Mouse (Mus musculus) lung, adult 18-20 months (tissue): ENCODE data around the gene Gfer.
"Not testable (repeated sequence)": the region's sequence is repeated elsewhere in the genome, so short reads cannot be mapped to it uniquely, and the experiment has no call there.

Experiments used
- DNase-seq, 2 experiments: peaks; one replicate each; pipeline ENCODE4 v3.0.0; 2022; ENCODE audit warnings: mixed read lengths in 2 of 2

The Gfer gene

DNA sequence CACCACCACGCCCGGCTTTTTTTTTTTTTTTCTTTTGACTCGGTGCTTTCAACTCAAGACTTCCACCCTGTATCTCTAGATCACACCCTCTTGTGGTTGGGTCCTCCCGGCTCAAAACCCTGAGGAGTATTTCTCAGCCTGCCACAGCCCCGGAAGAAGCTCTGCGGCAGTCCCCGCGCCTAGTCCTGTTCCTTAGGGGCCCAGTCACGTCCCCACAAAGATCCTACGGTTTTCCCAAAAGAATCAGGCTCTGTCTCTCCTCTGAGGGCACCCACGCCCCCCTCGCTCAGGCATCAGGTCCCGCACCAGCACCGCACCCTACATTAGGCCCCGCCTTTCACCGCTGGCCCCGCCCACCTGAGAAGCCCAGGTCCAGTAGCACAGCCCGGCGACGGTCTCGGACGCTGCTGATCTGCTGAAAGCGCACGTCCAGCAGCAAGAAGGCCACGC is 8.8 kb downstream of the Gfer start:
- peak; percentile 72 to 75 for DNase-seq

DNA sequence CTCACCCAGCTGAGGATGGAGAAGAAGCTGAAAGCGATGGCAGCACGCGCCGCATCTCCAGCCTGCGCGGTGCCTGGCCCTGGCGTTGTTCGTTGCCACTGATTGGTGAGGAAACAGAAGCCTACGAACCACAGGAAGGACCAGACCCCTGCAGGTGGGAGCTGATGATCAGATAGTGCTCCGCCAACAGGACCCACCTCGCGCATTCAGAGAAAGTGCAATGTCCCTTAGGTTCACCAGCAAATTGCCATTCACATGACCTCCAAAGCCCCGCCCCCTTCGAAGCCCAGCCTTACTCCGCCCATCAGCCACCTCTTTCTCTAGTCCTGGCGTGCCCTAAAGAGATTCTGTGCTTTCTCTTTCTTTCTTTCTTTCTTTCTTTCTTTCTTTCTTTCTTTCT is 9.4 kb downstream of the Gfer start:
- DNase-seq: peak; percentile 52 to 56

DNA sequence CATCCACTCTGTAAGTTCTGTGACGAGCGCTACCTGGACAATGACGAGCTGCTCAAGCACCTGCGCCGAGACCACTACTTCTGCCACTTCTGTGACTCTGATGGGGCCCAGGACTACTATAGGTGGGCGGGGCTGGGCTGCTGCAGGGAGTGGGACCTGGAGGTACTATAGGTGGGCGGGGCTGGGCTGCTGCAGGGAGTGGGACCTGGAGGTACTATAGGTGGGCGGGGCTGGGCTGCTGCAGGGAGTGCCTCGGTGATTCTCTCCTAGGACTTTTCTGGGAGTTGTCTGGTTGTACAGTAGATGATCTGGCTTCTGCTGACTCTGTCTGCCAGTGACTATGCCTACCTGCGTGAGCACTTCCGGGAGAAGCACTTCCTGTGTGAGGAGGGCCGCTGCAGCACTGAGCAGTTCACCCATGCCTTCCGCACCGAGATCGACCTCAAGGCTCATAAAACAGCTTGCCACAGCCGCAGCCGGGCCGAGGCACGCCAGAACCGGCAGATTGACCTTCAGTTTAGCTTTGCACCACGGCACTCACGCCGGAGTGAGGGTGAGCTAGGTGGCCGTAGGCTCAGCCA is 18.4 kb downstream of the Gfer start:
- DNase-seq: no peak

DNA sequence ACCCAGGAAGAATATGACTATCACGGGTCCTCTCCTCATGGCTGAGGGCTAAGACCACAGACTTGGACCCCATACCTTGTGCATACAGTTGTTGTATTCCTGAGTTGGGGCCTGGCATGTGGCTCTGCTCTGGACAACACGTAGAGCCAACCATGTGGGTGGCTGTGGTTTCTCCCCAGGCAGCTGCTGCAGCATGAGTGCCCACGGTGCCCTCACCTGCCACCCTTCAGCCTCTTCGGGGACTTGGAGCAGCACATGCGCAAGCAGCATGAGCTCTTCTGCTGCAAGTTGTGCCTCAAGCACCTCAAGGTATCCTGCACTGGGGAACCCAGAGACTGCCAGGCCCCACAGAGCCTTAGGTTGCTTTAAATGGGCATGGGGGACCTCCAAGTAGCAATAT is 19.1 kb downstream of the Gfer start:
- DNase-seq: no peak

DNA sequence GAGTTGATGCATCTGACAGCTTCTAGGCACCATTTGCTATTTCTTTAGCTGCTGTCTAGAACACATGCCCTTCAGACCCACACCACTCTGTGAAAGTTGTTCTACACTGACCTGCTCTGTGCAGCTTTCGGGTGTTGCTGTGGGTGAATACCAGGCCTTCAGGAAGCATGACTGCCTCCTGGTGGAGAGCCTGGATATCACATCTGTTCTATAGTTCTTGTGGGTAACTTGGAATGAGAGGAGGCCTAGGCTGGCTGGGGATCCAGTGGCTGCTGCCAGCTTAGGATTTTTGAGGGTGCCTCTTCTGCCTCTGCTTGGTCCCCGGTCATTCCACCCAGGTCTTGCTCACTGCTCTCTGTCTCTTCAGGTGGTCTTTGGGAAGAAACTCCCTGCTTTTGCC is 19.8 kb downstream of the Gfer start:
- peak; percentile 52 to 74 for DNase-seq

DNA sequence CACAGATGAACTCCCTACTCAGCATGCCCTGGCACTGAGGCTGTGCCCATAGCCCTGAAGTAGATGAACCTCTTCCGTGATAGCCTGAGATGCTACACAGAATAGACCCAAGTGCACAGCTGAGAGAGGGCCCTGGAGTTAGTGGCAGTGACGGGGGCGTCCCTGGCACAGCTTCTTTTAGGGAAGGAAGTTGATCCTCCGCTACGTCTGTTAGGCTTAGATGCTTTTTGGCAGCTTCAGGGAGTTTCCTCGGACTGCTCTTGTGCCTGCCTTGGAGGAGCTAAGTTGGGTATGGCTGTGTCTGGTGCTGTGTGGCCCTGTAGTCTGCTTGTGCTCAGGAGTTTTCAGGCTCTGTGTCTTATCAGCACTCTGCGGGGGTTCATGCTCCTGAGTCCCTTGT is 21.7 kb downstream of the Gfer start:
- no peak for DNase-seq

DNA sequence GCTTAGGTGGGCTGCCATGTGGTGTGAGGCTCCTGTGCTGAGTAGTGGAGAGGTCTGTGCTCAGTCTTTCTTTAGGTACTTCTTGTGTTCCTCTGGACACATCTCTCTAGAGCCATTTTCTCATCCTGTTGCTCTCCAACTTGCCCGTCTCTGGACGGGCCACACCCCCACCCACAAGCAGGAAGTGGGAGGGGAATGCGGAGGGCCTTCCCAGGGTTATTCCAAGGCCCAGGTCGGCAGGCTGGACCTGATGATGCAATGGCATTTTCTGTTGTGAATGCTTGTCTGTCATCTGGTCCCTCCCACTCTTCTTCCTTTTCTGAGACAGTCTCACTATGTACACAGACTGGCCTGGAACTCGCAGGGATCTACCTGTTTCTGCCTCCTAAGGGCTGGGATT is 23.8 kb downstream of the Gfer start:
- DNase-seq: peak; percentile 79 to 88

DNA sequence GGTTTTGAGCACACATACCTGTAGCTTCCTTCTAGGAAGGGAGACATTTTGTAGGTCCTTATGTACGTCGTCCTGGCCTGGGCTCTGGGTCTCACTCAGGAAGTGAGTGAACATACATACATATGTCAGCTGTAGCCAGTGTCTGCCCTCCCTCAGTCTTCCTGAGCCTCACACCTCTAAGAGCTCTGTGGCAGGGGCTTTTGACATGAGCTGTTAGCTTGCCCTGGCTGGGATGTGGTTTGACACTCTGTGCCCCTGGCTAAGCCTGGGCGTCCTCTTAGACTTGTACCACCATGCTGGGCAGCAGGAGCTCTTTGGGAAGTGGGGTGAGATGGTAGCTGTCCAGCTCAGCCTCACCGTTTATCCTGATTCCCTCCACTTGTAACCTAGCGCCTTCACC is 24.6 kb downstream of the Gfer start:
- DNase-seq: no peak

DNA sequence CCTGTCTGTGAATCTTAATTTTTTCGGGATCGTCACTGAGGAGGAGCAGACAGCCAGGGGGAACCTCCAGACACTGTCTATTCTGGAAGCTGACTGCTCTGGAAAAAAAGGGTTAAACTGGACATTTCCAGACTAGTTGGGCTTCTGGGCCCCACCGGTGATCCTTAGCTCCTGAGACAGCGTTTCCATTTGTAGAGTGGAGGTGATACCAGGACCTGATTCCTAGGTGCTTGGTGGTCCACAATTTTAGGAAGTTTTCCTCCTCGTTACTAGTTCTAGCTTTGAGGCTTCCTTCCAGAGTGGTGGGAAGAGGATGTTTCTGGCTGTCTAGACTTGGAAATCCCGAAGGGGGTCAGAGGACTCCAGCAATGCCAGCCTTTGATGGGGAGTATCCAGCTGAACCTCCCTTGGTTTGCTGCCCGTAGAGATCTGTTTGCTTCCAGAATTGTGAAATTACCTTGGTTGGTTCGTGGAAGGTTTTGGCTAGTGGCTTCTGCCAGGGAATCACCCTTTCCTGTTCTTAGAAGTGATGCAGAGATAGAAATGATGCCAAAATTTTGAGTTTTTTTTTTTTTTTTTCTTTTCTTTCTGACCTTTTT is 25.6 kb downstream of the Gfer start:
- DNase-seq: no peak

DNA sequence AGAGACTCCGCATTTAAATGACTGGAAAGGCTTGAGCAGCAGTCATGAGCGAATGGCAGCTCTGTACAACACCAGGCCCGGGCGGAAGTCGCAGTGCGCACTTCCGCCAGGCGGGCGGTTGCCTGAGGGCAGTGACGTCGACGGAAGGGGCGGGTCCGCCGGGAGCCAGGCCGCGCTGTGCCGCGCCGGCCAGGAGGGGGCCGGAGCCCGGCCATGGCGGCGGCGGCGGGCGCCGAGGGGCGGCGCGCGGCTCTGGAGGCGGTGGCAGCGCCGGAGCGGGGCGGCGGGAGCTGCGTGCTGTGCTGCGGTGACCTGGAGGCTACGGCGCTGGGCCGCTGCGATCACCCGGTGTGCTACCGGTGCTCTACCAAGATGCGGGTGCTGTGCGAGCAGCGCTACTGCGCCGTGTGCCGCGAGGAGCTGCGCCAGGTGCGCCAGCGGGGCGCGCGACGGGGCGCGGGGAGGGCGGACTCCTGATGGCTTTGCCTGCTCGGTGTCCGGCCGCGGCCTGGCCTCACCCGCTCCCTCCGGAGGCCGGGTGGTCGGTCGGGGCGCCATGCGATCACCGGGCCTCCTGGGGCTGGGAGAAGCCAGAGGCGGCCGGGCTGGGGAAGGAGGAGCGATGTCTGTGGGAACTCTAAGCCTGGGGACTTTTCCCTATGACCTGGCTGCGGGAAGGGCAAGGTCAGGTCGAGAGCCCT is 26.3 kb downstream of the Gfer start, which contains the start of gene Zfp598:
Zfp598 (plus strand) TSS at position 143 of the 701 bp plus-strand sequence.
- peak; percentile 93 to 95 for DNase-seq

DNA sequence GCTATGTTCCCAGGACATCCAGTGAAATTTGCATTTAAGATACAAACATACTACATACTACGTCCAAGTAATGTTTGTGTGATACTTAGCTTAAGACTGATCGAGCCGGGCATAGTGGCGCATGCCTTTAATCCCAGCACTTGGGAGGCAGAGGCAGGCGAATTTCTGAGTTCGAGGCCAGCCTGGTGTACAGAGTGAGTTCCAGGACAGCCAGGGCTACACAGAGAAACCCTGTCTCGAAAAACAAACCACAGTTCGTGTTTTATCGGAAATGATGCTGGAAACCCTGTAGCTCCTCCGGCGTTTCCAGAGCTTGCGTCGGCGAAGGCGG is 26.8 kb downstream of the Gfer start:
- not testable (repeated sequence) for DNase-seq

DNA sequence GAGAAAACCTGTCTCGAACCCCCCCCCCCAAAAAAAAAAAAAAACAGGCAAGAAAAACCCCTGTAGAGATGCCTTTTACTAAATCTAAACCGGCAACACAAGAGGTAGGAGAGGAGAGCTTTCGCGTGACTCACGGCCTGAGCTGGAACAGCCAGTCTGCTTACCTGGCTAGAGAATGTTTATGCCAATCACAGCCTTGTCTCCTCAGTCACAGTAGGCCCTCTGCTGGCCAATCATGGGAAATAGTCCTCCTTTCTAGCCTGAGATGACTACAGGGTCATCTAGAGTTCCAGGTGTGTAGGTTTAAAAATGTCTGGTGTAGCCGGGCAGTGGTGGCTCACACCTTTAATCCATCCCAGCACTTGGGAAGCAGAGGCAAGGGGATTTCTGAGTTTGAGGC is 28.5 kb downstream of the Gfer start:
- DNase-seq: peak; percentile 83 to 88

DNA sequence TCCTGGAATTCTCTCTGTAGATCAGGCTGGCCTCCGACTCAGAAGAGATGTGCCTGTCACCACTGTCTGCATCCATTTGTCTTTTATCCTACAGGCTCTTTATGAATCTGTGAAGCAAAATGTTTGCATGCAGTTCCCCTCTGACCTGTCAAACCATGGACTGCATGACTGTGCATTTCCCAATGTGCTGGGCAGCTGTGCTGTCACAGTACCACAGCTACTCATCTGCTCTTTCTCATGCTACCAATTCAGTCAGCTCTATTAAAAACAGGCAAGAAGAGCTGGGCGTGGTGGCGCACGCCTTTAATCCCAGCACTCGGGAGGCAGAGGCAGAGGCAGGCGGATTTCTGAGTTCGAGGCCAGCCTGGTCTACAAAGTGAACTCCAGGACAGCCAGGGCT is 28.9 kb downstream of the Gfer start:
- DNase-seq: not testable (repeated sequence)

DNA sequence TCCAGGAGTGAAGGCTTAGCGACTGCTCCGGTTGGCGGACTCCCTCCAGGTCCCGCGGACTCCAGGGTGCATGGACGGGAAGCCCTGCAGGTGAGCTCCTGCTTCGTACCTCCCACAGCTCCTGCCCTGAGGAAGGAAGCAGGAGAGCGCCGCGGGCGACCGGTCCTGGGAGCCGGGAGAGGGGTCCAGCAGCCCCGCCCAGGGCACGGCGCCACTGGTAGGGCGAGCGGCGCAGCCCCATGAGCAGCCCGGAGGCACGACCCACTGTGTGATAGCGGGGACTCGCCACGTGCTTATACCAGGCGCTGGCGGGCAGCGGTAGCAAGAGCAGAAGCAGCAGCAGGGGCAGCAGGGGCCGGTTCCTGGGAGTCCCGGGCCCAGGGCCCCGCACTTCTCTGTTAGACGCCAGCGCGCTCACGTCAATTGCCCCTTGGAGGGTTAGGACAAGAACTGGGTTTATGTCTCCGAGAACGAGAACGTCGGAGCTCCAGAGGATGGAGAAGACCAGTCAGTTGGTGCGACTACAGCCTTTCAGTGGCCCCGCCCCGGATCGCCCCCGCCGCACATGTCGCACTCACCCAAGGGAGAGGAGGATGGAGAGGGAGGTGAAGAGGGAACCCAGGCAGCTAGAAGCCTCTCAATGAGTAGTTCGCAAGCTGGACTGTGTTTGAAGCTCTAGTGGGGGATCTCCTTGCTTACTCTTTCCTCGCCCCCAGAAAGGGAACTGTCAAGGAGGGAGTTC is 37.8 kb downstream of the Gfer start, which contains the start of gene Npw:
Npw (minus strand) TSS at position 441 of the 742 bp plus-strand sequence.
- peak; percentile 51 to 52 for DNase-seq

DNA sequence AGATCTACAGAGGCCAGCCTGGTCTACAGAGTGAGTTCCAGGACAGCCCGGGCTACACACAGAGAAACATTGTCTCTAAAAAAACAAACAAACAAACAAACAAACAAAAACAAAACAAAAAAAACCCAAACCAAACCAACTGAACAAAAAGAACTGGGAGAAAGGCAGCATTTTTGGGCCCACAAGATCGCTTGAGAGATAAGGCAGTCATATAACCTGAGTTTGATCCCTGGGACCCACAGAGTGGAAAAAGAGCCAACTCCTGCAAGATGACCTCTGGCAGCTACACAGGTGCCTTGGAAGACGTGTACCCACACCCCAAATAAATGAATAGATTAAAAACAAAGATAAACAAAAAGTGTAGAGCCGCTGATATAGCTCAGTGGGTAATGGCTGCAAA is 41.0 kb downstream of the Gfer start:
- DNase-seq: no peak

DNA sequence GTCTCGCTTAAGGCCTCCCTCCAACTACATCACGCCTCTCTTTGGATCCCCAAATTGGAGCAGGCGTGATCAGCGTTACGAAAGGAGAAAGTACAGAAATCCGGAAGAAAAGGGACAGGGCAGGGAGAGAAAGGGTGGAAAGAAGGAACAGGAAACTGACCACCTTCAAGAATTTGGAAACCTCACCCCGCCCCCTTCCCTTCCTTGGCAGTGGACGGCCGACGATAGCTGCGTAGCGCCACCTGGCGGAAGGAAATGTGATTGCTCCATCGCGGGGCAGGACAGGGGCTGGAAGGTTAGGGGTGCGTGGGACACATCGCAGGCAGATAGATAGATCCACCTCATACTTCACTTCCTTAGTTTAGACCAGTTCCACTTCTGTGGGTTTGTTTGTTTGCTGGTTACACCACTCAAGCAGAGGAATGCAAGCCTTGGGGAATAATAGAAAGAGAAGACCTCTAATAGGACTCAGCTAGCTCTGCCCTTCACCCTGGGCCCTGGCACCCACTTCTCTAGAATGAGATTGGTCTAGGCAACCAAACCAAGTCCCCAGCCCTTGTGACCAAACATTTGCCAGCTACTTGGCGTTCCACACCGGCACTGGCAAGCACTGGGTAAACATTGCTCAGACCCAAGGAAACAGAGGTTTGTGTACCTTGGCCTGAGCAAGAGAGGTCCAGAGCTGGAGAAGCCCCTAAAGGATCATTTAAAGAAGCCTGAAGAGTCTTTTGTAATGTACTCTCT is 41.8 kb downstream of the Gfer start:
- peak; percentile 91 to 93 for DNase-seq

DNA sequence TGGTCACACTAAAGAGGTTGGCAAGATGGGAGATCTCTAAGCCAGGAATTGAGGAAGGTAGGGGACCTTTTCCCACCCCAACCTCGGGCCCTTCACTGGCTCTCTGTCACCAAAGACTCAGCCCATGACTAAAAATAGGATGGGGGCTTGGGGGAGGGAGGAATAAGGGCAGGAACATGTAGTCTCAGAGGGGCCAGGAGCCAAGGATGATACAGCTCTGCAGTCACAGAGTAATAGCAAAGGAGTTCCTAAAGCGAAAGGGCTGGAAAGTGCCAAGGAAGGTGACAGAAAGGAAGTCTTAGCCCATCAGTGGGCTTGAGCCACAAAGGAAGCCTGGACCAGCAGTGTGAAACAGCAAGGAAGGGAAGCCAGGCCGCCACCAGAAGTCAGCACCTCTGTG is 44.1 kb downstream of the Gfer start:
- DNase-seq: no peak

DNA sequence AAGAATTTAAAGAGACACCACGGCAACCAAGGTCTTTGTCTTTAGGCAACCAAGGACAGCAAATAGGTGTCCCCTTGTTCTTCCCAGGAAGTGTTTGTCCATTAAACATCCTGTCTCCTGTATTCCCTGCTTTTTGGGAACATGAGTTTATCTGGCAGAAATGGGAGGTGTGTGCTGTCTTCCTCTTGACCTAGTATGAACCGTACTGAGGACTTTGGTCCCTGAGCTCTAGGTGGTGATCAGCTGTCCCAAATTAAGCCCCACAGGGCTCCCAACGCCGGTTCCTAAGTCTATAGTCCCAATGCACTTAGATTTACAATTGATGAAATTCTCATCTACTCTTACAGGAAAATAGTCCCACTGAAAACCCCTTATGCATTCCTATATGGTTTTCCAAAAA is 45.2 kb downstream of the Gfer start:
- DNase-seq: no peak

DNA sequence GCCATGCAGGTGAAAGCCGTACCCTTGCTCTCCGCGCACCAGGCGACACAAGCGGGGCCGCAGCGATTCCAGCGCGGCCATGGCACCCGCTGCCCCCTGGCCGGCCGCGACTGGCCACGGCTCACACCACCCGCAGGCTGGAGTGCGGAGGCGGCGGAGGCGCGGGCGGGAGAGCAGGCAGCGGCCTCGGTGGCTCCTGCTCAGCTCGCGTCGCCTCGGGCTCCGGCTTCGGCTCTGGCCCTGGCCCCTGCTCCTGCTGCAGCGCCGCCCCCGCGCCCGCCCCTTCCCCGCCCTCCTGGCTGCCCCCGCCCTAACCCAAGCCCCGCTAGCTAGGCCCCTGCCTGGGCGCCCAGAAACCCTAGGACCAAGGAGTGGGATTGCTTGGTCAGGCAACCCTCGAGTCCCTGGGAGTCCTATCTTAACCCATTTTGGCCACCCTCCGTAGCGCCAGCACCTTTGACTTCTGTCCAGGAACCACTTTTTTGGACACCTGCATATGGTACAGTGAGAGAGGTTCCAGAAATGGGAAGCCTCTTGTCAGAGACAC is 45.8 kb downstream of the Gfer start, which contains the start of gene Slc9a3r2:
Slc9a3r2 (minus strand) TSS at position 258 of the 547 bp plus-strand sequence.
- peak; percentile 59 to 62 for DNase-seq

DNA sequence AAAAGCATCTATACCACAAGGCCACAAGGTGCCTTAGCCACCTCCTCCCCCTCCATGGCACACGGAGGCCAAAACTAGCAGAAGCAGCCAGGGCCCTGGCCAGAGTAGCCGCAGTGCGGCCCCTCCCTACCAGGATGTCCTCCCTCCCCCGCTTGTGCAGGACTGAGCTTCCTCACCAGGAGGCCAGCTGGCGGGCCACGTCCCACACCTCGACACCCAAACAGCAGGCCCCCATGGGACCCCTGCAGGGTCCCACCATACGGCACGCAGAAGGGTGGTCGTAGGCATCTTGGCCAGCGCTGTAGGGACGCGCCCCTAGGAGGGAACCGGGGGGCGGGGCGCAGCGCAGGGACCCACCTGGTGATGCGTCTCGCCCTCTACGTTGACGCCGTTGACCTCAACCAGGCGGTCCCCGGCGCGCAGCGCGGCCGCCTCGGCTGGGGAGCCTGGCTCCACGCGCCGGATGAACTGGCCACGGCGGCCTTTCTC is 46.3 kb downstream of the Gfer start:
- DNase-seq: peak; percentile 74 to 79

DNA sequence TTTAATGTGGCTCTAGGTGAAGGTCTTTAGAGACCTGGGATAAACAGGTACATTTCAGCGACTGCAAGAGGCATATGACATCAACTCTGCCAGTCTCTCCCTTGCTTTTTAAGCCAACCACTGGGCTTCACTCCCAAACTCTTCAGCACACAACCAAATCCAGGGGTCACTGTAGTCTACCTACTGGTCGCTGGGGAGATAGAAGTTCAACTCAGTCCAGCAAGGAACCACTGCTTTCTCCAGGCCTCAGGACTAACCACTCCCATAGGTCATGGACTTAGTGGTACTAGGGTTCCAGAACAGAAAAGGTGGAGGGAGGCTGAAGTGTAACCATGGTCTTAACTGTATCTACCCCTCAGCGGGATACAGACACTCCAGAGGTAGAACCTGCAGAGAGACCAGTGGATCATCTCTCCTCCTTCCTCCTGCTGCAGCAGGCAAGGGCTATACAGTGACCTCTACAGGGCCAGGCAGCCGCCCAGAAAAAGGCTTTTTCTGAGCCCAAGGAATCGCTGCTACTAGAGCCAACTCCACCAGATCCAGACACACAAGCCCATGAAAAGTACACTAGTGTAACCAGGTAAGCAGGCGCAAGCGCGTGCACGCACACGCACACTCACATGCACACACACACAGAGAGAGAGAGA is 47.1 kb downstream of the Gfer start:
- DNase-seq: no peak

DNA sequence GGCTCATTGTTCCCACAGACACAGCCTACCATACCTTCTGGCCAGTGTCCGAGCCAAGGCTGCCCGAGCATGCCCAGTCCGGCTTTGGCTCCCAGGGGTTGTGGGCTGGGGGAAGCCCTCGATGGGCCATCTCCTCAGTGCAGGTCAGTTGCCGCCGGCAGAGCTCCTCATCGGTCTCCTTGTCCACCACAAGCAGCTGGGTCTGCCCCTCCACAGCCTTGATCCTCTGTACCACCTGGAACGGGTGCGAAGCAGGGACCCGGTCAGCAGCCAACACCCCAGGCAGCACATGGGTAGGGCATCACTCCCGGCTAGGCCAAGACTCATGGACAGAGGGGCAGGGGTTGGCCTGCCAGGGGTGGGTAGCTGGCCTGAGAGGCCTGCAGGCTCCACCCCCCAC is 48.5 kb downstream of the Gfer start:
- DNase-seq: peak in 1 of 2 experiments; percentile 51
